ENCODE assay signal across 10 mouse cellular contexts in genomic region chr7:64001611-64002111, GRCm38 (mm10).
DNase-seq lines count a peak whose midpoint lies in the region; ATAC-seq and TF ChIP-seq lines count a peak whose summit lies in the region.
"Had no signal": no experiment of that assay in that cellular context is flagged by ENCODE, and none has a peak within 500 bp of the region (broad histone marks: within the 10 kb centered on the region; RNA-seq: fewer than 3 reads in every experiment).

No protein-coding gene starts in this region.

- no peak for TF ChIP-seq CTCF in bone marrow, adult 2 months (IDR thresholded peaks at IDR 0.05; ENCODE audit: control insufficient read depth, insufficient read depth, low read length)

- DNase-seq in layer of hippocampus, adult 9-11 months = peak; percentile 87
- no peak for DNase-seq in layer of hippocampus, postnatal 25 days (ENCODE audit: extremely low spot score in 1 of 2, low spot score in 1 of 2)
- peak; percentile 84 to 85 for DNase-seq in lung, adult 18-20 months
- peak; percentile 74 for DNase-seq in splenic B cell, adult 2 months (ENCODE audit: low read depth, low spot score)
- no peak for DNase-seq in hindbrain, embryonic 14.5 days (ENCODE audit: low spot score)
- DNase-seq in ovary, postnatal 36 days (ENCODE audit: low spot score) = no peak
- no peak for DNase-seq in layer of hippocampus, adult 8-10 months (ENCODE audit: low spot score in 2 of 2)

- no peaks in the 10 kb centered on the region for H3K36me3 ChIP-seq in splenic B cell, adult 2 months (ENCODE audit: control insufficient read depth, insufficient read depth, low read length, poor library complexity, severe bottlenecking)
- no peaks in the 10 kb centered on the region for H3K36me3 ChIP-seq in hindbrain, embryonic 14.5 days (replicated peaks; ENCODE audit: control insufficient read depth, insufficient read depth)
- H3K36me3 ChIP-seq: embryonic facial prominence, embryonic 12.5 days; heart, embryonic 15.5 days had no signal

- WGBS in bone marrow, adult 2 months = 8% methylated on average over 9 of the region's 9 CpGs
- 52% methylated on average over 9 of the region's 9 CpGs for WGBS in hindbrain, embryonic 14.5 days

- peak overlapping the region; percentile 58 for H3K27ac ChIP-seq in bone marrow, adult 2 months (ENCODE audit: control insufficient read depth, insufficient read depth, low read depth, low read length, poor library complexity)
- H3K27ac ChIP-seq in hindbrain, embryonic 14.5 days = no peak overlapping the region
- H3K27ac ChIP-seq: embryonic facial prominence, embryonic 12.5 days; heart, embryonic 15.5 days had no signal

- no peak overlapping the region for H3K9ac ChIP-seq in hindbrain, embryonic 14.5 days
- H3K9ac ChIP-seq: embryonic facial prominence, embryonic 12.5 days; heart, embryonic 15.5 days had no signal

- peaks cover 20% of the 10 kb centered on the region for H3K4me1 ChIP-seq in bone marrow, adult 2 months (ENCODE audit: control insufficient read depth, insufficient read depth, low read length)
- H3K4me1 ChIP-seq in hindbrain, embryonic 14.5 days (replicated peaks; ENCODE audit: control insufficient read depth, insufficient read depth, low read length) = no peaks in the 10 kb centered on the region
- H3K4me1 ChIP-seq: embryonic facial prominence, embryonic 12.5 days had no signal

- no peak overlapping the region for H3K4me3 ChIP-seq in bone marrow, adult 2 months (replicated peaks; ENCODE audit: control insufficient read depth, low read depth, low read length)
- H3K4me3 ChIP-seq in hindbrain, embryonic 14.5 days (replicated peaks; ENCODE audit: low read length) = no peak overlapping the region
- H3K4me3 ChIP-seq: embryonic facial prominence, embryonic 12.5 days; heart, embryonic 15.5 days had no signal

- no peaks in the 10 kb centered on the region for H3K27me3 ChIP-seq in splenic B cell, adult 2 months (ENCODE audit: control insufficient read depth, insufficient read depth, low read length, poor library complexity, severe bottlenecking)
- H3K27me3 ChIP-seq in hindbrain, embryonic 14.5 days (ENCODE audit: control insufficient read depth, insufficient read depth, low read length) = no peaks in the 10 kb centered on the region
- H3K27me3 ChIP-seq: embryonic facial prominence, embryonic 12.5 days; heart, embryonic 15.5 days had no signal

- H3K4me2 ChIP-seq in hindbrain, embryonic 14.5 days (replicated peaks) = no peak overlapping the region
- H3K4me2 ChIP-seq: embryonic facial prominence, embryonic 12.5 days; heart, embryonic 15.5 days had no signal

- TF ChIP-seq POLR2A in bone marrow, adult 2 months (IDR thresholded peaks at IDR 0.05; ENCODE audit: borderline replicate concordance, control insufficient read depth, low read depth, low read length) = no peak

- H3K9me3 ChIP-seq in hindbrain, embryonic 14.5 days (ENCODE audit: control insufficient read depth, low read length) = no peaks in the 10 kb centered on the region
- H3K9me3 ChIP-seq: embryonic facial prominence, embryonic 12.5 days; heart, embryonic 15.5 days had no signal

- no peak for ATAC-seq in hindbrain, embryonic 14.5 days (ENCODE audit: low FRiP score)

Comparison
In these comparisons a context has a peak if more than half of its experiments do, and no peak if none do; other contexts are left out.
1. DNase-seq: peak in layer of hippocampus, adult 9-11 months (single experiment), lung, adult 18-20 months (2 of 2) and splenic B cell, adult 2 months (single experiment); none in layer of hippocampus, postnatal 25 days (0 of 2), hindbrain, embryonic 14.5 days (single experiment), ovary, postnatal 36 days (single experiment) and layer of hippocampus, adult 8-10 months (0 of 2).